Comparison of ENCODE assay signal across 8 mouse cellular contexts in the genomic region with DNA sequence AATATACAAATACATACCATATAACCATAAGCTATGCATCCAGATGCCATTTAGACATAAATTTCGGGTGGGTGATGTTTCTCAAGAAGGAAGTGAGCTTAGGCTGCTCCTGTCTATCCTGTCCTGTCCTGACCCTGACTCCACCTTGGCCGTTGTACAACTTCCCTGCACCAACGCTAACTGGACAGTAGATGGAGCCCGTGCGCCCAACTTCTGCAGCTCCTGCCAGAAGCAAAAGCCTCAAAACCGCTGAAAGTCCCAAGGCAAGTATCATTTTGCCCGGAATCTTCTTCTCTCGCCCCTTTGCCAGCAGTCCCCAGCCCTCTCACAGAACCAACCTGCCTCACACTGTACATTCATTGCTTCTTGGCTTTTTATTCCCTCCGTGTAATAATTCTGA. TPM values are rescaled to one million over a fixed set of nuclear protein-coding genes. Genes with fewer than 3 reads are reported as not detected.
DNase-seq lines count a peak whose midpoint lies in the region; ATAC-seq and TF ChIP-seq lines count a peak whose summit lies in the region.

No protein-coding gene starts in this region.

- TF ChIP-seq CTCF in midbrain, postnatal 0 days (IDR thresholded peaks at IDR 0.05) = peak; percentile 91

- ATAC-seq in limb, embryonic 15.5 days (ENCODE audit: insufficient number of reproducible peaks, low FRiP score, low TSS enrichment, low read depth) = no peak
- no peak for ATAC-seq in midbrain, postnatal 0 days (ENCODE audit: low FRiP score)

- H3K4me1 ChIP-seq in limb, embryonic 15.5 days = peaks cover 13% of the 10 kb centered on the region
- no peaks in the 10 kb centered on the region; the same call in 1 of the 2 replicates for H3K4me1 ChIP-seq in midbrain, postnatal 0 days (ENCODE audit: insufficient read depth, low read length)

- peaks cover 3% of the 10 kb centered on the region; the same call in 1 of the 2 replicates for H3K27me3 ChIP-seq in limb, embryonic 15.5 days
- H3K27me3 ChIP-seq in midbrain, postnatal 0 days (ENCODE audit: insufficient read depth, low read length) = no peaks in the 10 kb centered on the region

- H3K9me3 ChIP-seq in limb, embryonic 15.5 days = no peaks in the 10 kb centered on the region
- H3K9me3 ChIP-seq in midbrain, postnatal 0 days (ENCODE audit: low read length) = no peaks in the 10 kb centered on the region

- peak overlapping the region; percentile 52 for H3K4me2 ChIP-seq in limb, embryonic 15.5 days
- H3K4me2 ChIP-seq in midbrain, postnatal 0 days (ENCODE audit: low read depth, low read length, poor library complexity, severe bottlenecking) = peak overlapping the region; percentile 48

- no peaks in the 10 kb centered on the region for H3K36me3 ChIP-seq in limb, embryonic 15.5 days
- no peaks in the 10 kb centered on the region for H3K36me3 ChIP-seq in midbrain, postnatal 0 days (ENCODE audit: insufficient read depth, low read length)

- no peak overlapping the region for H3K27ac ChIP-seq in limb, embryonic 15.5 days
- H3K27ac ChIP-seq in midbrain, postnatal 0 days (ENCODE audit: low read depth, low read length) = no peak overlapping the region

- peak; percentile 86 for DNase-seq in 3T3-L1 (ENCODE audit: low read depth, low spot score)
- peak; percentile 43 for DNase-seq in adrenal gland, adult 8-10 months
- peak; percentile 63 for DNase-seq in embryo, embryonic 11.5 days (ENCODE audit: low read depth, low spot score)
- DNase-seq in heart, adult 18-20 months = peak; percentile 52 to 78
- DNase-seq in kidney, adult 8-10 months = peak; percentile 42 to 68
- DNase-seq in midbrain, postnatal 0 days (ENCODE audit: low spot score) = peak; percentile 73
- peak; percentile 33 to 34 for DNase-seq in spleen, postnatal 36 days (ENCODE audit: low spot score in 2 of 2)

- peak overlapping the region; percentile 32 for H3K4me3 ChIP-seq in limb, embryonic 15.5 days
- peak overlapping the region; percentile 25; the same call in 1 of the 2 replicates for H3K4me3 ChIP-seq in midbrain, postnatal 0 days (ENCODE audit: low read depth, low read length)

- under 1% methylated on average over 9 of the region's 9 CpGs for WGBS in limb, embryonic 15.5 days
- 1% methylated on average over 9 of the region's 9 CpGs for WGBS in midbrain, postnatal 0 days

- no peak overlapping the region for H3K9ac ChIP-seq in limb, embryonic 15.5 days
- no peak overlapping the region for H3K9ac ChIP-seq in midbrain, postnatal 0 days (replicated peaks; ENCODE audit: low read length, poor library complexity, severe bottlenecking)

RNA-seq across cellular contexts. Expression of a gene that starts 21.3 kb away (rescaled TPM):
- under 1 TPM in 2 of 4 experiments, not detected in 2; 0.14 to 0.32 TPM for total RNA-seq in adrenal gland, adult 8-10 months (2022)
- not detected for total RNA-seq in heart, adult 18-20 months (2021)
- not detected in 2 replicates for polyA plus RNA-seq in limb, embryonic 15.5 days (2015; fragmentation: Nextera tagmentation; extraction: Ambion mirVana)
- total RNA-seq in midbrain, postnatal 0 days (2014; rRNA removed) = not detected in 2 replicates
- not detected in 2 replicates for polyA plus RNA-seq in midbrain, postnatal 0 days (2015; fragmentation: Nextera tagmentation; extraction: Ambion mirVana)

RNA-seq across cellular contexts. Expression of a gene that starts 28.4 kb away (rescaled TPM):
- 10 to 100 TPM in 2 of 4 experiments, 1 to 10 TPM in 2; 2.0 to 60.7 (median 23.2) TPM for total RNA-seq in adrenal gland, adult 8-10 months (2022)
- 1 to 10 TPM in 1 of 2 experiments, under 1 TPM in 1; 0.89 to 1.7 TPM for total RNA-seq in heart, adult 18-20 months (2021)
- 1.6 and 2.1 TPM in 2 replicates for polyA plus RNA-seq in limb, embryonic 15.5 days (2015; fragmentation: Nextera tagmentation; extraction: Ambion mirVana)
- 0.38 and 1.5 TPM in 2 replicates for total RNA-seq in midbrain, postnatal 0 days (2014; rRNA removed)
- 0.40 and 0.77 TPM in 2 replicates for polyA plus RNA-seq in midbrain, postnatal 0 days (2015; fragmentation: Nextera tagmentation; extraction: Ambion mirVana)

RNA-seq across cellular contexts. Expression of a gene that starts 33.2 kb away (rescaled TPM):
- total RNA-seq in adrenal gland, adult 8-10 months (2022) = under 1 TPM in 1 of 4 experiments, not detected in 3; 0.24 TPM
- total RNA-seq in heart, adult 18-20 months (2021) = not detected
- polyA plus RNA-seq in limb, embryonic 15.5 days (2015; fragmentation: Nextera tagmentation; extraction: Ambion mirVana) = not detected in 2 replicates
- total RNA-seq in midbrain, postnatal 0 days (2014; rRNA removed) = not detected in 2 replicates
- polyA plus RNA-seq in midbrain, postnatal 0 days (2015; fragmentation: Nextera tagmentation; extraction: Ambion mirVana) = not detected in 2 replicates

Comparison
In these comparisons a context has a peak if more than half of its experiments do, and no peak if none do; other contexts are left out.
1. DNase-seq: peak in every context shown above with its lines; median percentile 86 in 3T3-L1; 73 in midbrain, postnatal 0 days; 65 in heart, adult 18-20 months; 63 in embryo, embryonic 11.5 days; 55 in kidney, adult 8-10 months; 43 in adrenal gland, adult 8-10 months; 34 in spleen, postnatal 36 days.